In genomic region chr15:32324105-32324504, GRCm38 (mm10) we compare ENCODE assay signal across 11 mouse cellular contexts.
DNase-seq lines count a peak whose midpoint lies in the region; ATAC-seq and TF ChIP-seq lines count a peak whose summit lies in the region.
"Had no signal": no experiment of that assay in that cellular context is flagged by ENCODE, and none has a peak within 500 bp of the region (broad histone marks: within the 10 kb centered on the region; RNA-seq: fewer than 3 reads in every experiment).

No protein-coding gene starts in this region.

- no peaks in the 10 kb centered on the region for H3K9me3 ChIP-seq in forebrain, embryonic 15.5 days
- H3K9me3 ChIP-seq in forebrain, embryonic 10.5 days: no peaks in the 10 kb centered on the region
- H3K9me3 ChIP-seq: limb, embryonic 15.5 days; midbrain, embryonic 12.5 days had no signal

- H3K36me3 ChIP-seq in forebrain, embryonic 15.5 days: no peaks in the 10 kb centered on the region
- no peaks in the 10 kb centered on the region for H3K36me3 ChIP-seq in forebrain, embryonic 10.5 days (replicated peaks)
- H3K36me3 ChIP-seq: limb, embryonic 15.5 days; midbrain, embryonic 12.5 days had no signal

- H3K4me2 ChIP-seq in forebrain, embryonic 15.5 days (replicated peaks): no peak overlapping the region
- H3K4me2 ChIP-seq: limb, embryonic 15.5 days; midbrain, embryonic 12.5 days had no signal

- WGBS in forebrain, embryonic 15.5 days: 55% methylated on average over 7 of the region's 7 CpGs
- 83% methylated on average over 7 of the region's 7 CpGs for WGBS in forebrain, embryonic 10.5 days
- 61% methylated on average over 7 of the region's 7 CpGs for WGBS in lung, adult 2 months

- no peak overlapping the region for H3K9ac ChIP-seq in forebrain, embryonic 15.5 days (replicated peaks)
- H3K9ac ChIP-seq: limb, embryonic 15.5 days; midbrain, embryonic 12.5 days had no signal

- no peak for TF ChIP-seq POLR2A in lung, adult 2 months (IDR thresholded peaks at IDR 0.05; ENCODE audit: borderline replicate concordance, extremely low read depth, low read depth, low read length)

- no peak for DNase-seq in forebrain, embryonic 10.5 days (ENCODE audit: extremely low spot score, low spot score)
- DNase-seq in cerebellum, adult 11-12 months: peak; percentile 39
- DNase-seq in cerebellum, postnatal 36 days: peak; percentile 25 to 29
- peak; percentile 52 to 79 for DNase-seq in layer of hippocampus, postnatal 14 days (ENCODE audit: low spot score in 2 of 2)
- no peak for DNase-seq in thymus, postnatal 36 days
- no peak for DNase-seq in adipocyte (ENCODE audit: low spot score)
- DNase-seq in lung, adult 2 months: no peak

- H3K27ac ChIP-seq in forebrain, embryonic 15.5 days (replicated peaks): 0 out of 2 replicates have a peak overlapping the region, but pooled peaks have one; percentile 20
- no peak overlapping the region for H3K27ac ChIP-seq in forebrain, embryonic 10.5 days
- H3K27ac ChIP-seq: limb, embryonic 15.5 days; midbrain, embryonic 12.5 days had no signal

- H3K4me3 ChIP-seq in forebrain, embryonic 15.5 days: no peak overlapping the region
- H3K4me3 ChIP-seq in forebrain, embryonic 10.5 days: no peak overlapping the region
- no peak overlapping the region for H3K4me3 ChIP-seq in lung, adult 2 months (replicated peaks; ENCODE audit: extremely low read depth, low read depth, low read length)
- H3K4me3 ChIP-seq: limb, embryonic 15.5 days; midbrain, embryonic 12.5 days had no signal

- H3K27me3 ChIP-seq in forebrain, embryonic 15.5 days: no peaks in the 10 kb centered on the region
- H3K27me3 ChIP-seq in forebrain, embryonic 10.5 days (ENCODE audit: poor library complexity, severe bottlenecking): no peaks in the 10 kb centered on the region
- H3K27me3 ChIP-seq: limb, embryonic 15.5 days; midbrain, embryonic 12.5 days had no signal

- H3K4me1 ChIP-seq in forebrain, embryonic 15.5 days: peaks cover 8% of the 10 kb centered on the region
- H3K4me1 ChIP-seq in forebrain, embryonic 10.5 days: peaks cover 9% of the 10 kb centered on the region
- H3K4me1 ChIP-seq in lung, adult 2 months (ENCODE audit: control insufficient read depth, insufficient read depth, low read length): no peaks in the 10 kb centered on the region

- ATAC-seq in forebrain, embryonic 15.5 days (replicated peaks): peak; percentile 57; the same call in 1 of the 2 replicates
- ATAC-seq: lung, postnatal 0 days had no signal

- no peak for TF ChIP-seq CTCF in lung, adult 2 months (IDR thresholded peaks at IDR 0.05; ENCODE audit: insufficient read depth, low read length)

Comparison
In these comparisons a context has a peak if more than half of its experiments do, and no peak if none do; other contexts are left out.
1. DNase-seq: peak in cerebellum, adult 11-12 months (single experiment), cerebellum, postnatal 36 days (2 of 2) and layer of hippocampus, postnatal 14 days (2 of 2); none in forebrain, embryonic 10.5 days (single experiment), thymus, postnatal 36 days (0 of 2), adipocyte (single experiment) and lung, adult 2 months (single experiment).